23 mouse cellular contexts compared by ENCODE assay signal in the genomic region with DNA sequence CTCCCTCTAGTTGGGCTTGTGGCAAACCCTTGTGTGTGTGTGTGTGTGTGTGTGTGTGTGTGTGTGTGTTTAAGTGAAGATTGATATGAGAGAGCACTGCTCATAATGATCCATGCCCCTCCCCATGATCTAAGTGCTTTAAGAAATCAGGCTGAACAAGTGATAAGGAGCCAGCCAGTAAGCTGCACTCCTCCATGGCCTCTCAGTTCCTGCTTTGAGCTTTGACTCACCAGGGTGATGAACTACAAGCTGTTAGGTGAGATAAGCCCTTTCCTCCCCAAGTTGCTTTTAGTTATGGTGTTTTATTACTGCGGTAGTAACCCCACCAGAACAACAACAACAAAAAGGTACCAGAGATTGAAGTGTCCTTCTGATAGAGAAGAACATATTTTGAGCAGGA. TPM values are rescaled to one million over a fixed set of nuclear protein-coding genes. Genes with fewer than 3 reads are reported as not detected.
DNase-seq lines count a peak whose midpoint lies in the region; ATAC-seq and TF ChIP-seq lines count a peak whose summit lies in the region.
"Had no signal": no experiment of that assay in that cellular context is flagged by ENCODE, and none has a peak within 500 bp of the region (broad histone marks: within the 10 kb centered on the region; RNA-seq: fewer than 3 reads in every experiment).

No protein-coding gene starts in this region.

- no peak overlapping the region for H3K4me2 ChIP-seq in intestine, embryonic 15.5 days (replicated peaks)
- H3K4me2 ChIP-seq in intestine, postnatal 0 days (replicated peaks; ENCODE audit: low read depth): no peak overlapping the region
- H3K4me2 ChIP-seq in intestine, embryonic 16.5 days (ENCODE audit: low read depth, low read length): no peak overlapping the region
- peak overlapping the region; percentile 14; the same call in 1 of the 2 replicates for H3K4me2 ChIP-seq in liver, embryonic 16.5 days (ENCODE audit: low read depth, low read length)
- no peak overlapping the region for H3K4me2 ChIP-seq in stomach, postnatal 0 days (replicated peaks; ENCODE audit: low read depth)
- H3K4me2 ChIP-seq in forebrain, embryonic 16.5 days (ENCODE audit: low read length): no peak overlapping the region
- H3K4me2 ChIP-seq: embryonic facial prominence, embryonic 12.5 days; heart, embryonic 12.5 days; hindbrain, embryonic 13.5 days; neural tube, embryonic 15.5 days had no signal

- no peak for TF ChIP-seq EP300 in stomach, postnatal 0 days (optimal IDR thresholded peaks at IDR 0.05)

- H3K9me3 ChIP-seq in intestine, embryonic 15.5 days: no peaks in the 10 kb centered on the region
- H3K9me3 ChIP-seq in intestine, postnatal 0 days (ENCODE audit: control insufficient read depth): no peaks in the 10 kb centered on the region
- H3K9me3 ChIP-seq in intestine, embryonic 16.5 days (ENCODE audit: control insufficient read depth, low read length): no peaks in the 10 kb centered on the region
- H3K9me3 ChIP-seq in liver, embryonic 16.5 days (replicated peaks; ENCODE audit: control insufficient read depth, low read length): no peaks in the 10 kb centered on the region
- no peaks in the 10 kb centered on the region for H3K9me3 ChIP-seq in stomach, postnatal 0 days (ENCODE audit: control insufficient read depth, low read length)
- H3K9me3 ChIP-seq in forebrain, embryonic 16.5 days (ENCODE audit: control insufficient read depth, low read length): no peaks in the 10 kb centered on the region
- H3K9me3 ChIP-seq: embryonic facial prominence, embryonic 12.5 days; hindbrain, embryonic 13.5 days had no signal

- no peaks in the 10 kb centered on the region for H3K4me1 ChIP-seq in intestine, embryonic 15.5 days (replicated peaks)
- H3K4me1 ChIP-seq in intestine, postnatal 0 days (replicated peaks; ENCODE audit: control insufficient read depth, insufficient read depth, low read length): no peaks in the 10 kb centered on the region
- H3K4me1 ChIP-seq in intestine, embryonic 16.5 days (ENCODE audit: control insufficient read depth, insufficient read depth, low read length): no peaks in the 10 kb centered on the region
- H3K4me1 ChIP-seq in liver, embryonic 16.5 days (ENCODE audit: control insufficient read depth, low read depth, low read length): peaks cover 9% of the 10 kb centered on the region
- H3K4me1 ChIP-seq in stomach, postnatal 0 days (replicated peaks; ENCODE audit: control insufficient read depth, insufficient read depth): no peaks in the 10 kb centered on the region
- no peaks in the 10 kb centered on the region for H3K4me1 ChIP-seq in forebrain, embryonic 16.5 days (replicated peaks; ENCODE audit: control insufficient read depth, insufficient read depth, low read length)
- H3K4me1 ChIP-seq: embryonic facial prominence, embryonic 12.5 days; hindbrain, embryonic 13.5 days; neural tube, embryonic 15.5 days had no signal

- H3K27me3 ChIP-seq in intestine, embryonic 15.5 days (replicated peaks): no peaks in the 10 kb centered on the region
- no peaks in the 10 kb centered on the region for H3K27me3 ChIP-seq in intestine, postnatal 0 days (replicated peaks; ENCODE audit: control insufficient read depth, insufficient read depth, low read length)
- H3K27me3 ChIP-seq in intestine, embryonic 16.5 days (replicated peaks; ENCODE audit: control insufficient read depth, insufficient read depth, low read length): no peaks in the 10 kb centered on the region
- no peaks in the 10 kb centered on the region for H3K27me3 ChIP-seq in liver, embryonic 16.5 days (ENCODE audit: control insufficient read depth, insufficient read depth, low read depth, low read length)
- H3K27me3 ChIP-seq in stomach, postnatal 0 days (ENCODE audit: control insufficient read depth, insufficient read depth, low read length): no peaks in the 10 kb centered on the region
- no peaks in the 10 kb centered on the region for H3K27me3 ChIP-seq in forebrain, embryonic 16.5 days (replicated peaks; ENCODE audit: control insufficient read depth, insufficient read depth, low read length)
- H3K27me3 ChIP-seq: embryonic facial prominence, embryonic 12.5 days; heart, embryonic 12.5 days; hindbrain, embryonic 13.5 days; neural tube, embryonic 15.5 days had no signal

- peak; percentile 77; the same call in 1 of the 2 replicates for ATAC-seq in intestine, embryonic 15.5 days
- ATAC-seq in intestine, postnatal 0 days: no peak
- peak; percentile 85 for ATAC-seq in intestine, embryonic 16.5 days
- peak; percentile 94 for ATAC-seq in liver, embryonic 16.5 days (ENCODE audit: low read depth)
- peak; percentile 76 for ATAC-seq in stomach, postnatal 0 days (ENCODE audit: low FRiP score, low TSS enrichment)
- ATAC-seq in forebrain, embryonic 16.5 days: no peak
- ATAC-seq: inflammation-experienced regulatory T-cells, adult 6 months; lung, postnatal 0 days; midbrain, embryonic 16.5 days had no signal

- H3K4me3 ChIP-seq in intestine, embryonic 15.5 days (replicated peaks): no peak overlapping the region
- no peak overlapping the region for H3K4me3 ChIP-seq in intestine, postnatal 0 days (ENCODE audit: low read depth, low read length)
- no peak overlapping the region for H3K4me3 ChIP-seq in intestine, embryonic 16.5 days (ENCODE audit: low read length)
- H3K4me3 ChIP-seq in liver, embryonic 16.5 days (ENCODE audit: low read depth, low read length): no peak overlapping the region
- no peak overlapping the region for H3K4me3 ChIP-seq in stomach, postnatal 0 days (ENCODE audit: low read depth, low read length)
- H3K4me3 ChIP-seq in forebrain, embryonic 16.5 days (replicated peaks; ENCODE audit: low read length): no peak overlapping the region
- H3K4me3 ChIP-seq: embryonic facial prominence, embryonic 12.5 days; heart, embryonic 12.5 days; hindbrain, embryonic 13.5 days; neural tube, embryonic 15.5 days had no signal

- H3K27ac ChIP-seq in intestine, embryonic 15.5 days: no peak overlapping the region
- H3K27ac ChIP-seq in intestine, postnatal 0 days (ENCODE audit: low read depth, low read length): no peak overlapping the region
- no peak overlapping the region for H3K27ac ChIP-seq in intestine, embryonic 16.5 days (ENCODE audit: low read length)
- H3K27ac ChIP-seq in liver, embryonic 16.5 days (ENCODE audit: low read length): no peak overlapping the region; the same call in 1 of the 2 replicates
- H3K27ac ChIP-seq in stomach, postnatal 0 days (replicated peaks): no peak overlapping the region
- H3K27ac ChIP-seq in forebrain, embryonic 16.5 days (ENCODE audit: low read length): no peak overlapping the region
- H3K27ac ChIP-seq: embryonic facial prominence, embryonic 12.5 days; hindbrain, embryonic 13.5 days; kidney, postnatal 0 days; neural tube, embryonic 15.5 days had no signal

- 78% methylated on average over 1 of the region's 1 CpGs for WGBS in intestine, embryonic 15.5 days
- WGBS in intestine, postnatal 0 days: 61% methylated on average over 1 of the region's 1 CpGs
- 73% methylated on average over 1 of the region's 1 CpGs for WGBS in intestine, embryonic 16.5 days
- WGBS in liver, embryonic 16.5 days (ENCODE audit: insufficient replicate concordance): 14% methylated on average over 1 of the region's 1 CpGs
- WGBS in stomach, postnatal 0 days: 73% methylated on average over 1 of the region's 1 CpGs
- WGBS in forebrain, embryonic 16.5 days: 93% methylated on average over 1 of the region's 1 CpGs

- 0 out of 2 replicates have a peak, but pooled peaks cover 6% of the 10 kb centered on the region for H3K36me3 ChIP-seq in intestine, embryonic 15.5 days
- peaks cover 6% of the 10 kb centered on the region; the same call in 1 of the 2 replicates for H3K36me3 ChIP-seq in intestine, postnatal 0 days (ENCODE audit: control insufficient read depth, insufficient read depth)
- H3K36me3 ChIP-seq in intestine, embryonic 16.5 days (ENCODE audit: control insufficient read depth, insufficient read depth, low read length): peaks cover 9% of the 10 kb centered on the region
- peaks cover 6% of the 10 kb centered on the region for H3K36me3 ChIP-seq in liver, embryonic 16.5 days (ENCODE audit: control insufficient read depth, insufficient read depth)
- H3K36me3 ChIP-seq in stomach, postnatal 0 days (ENCODE audit: control insufficient read depth, insufficient read depth, low read length): no peaks in the 10 kb centered on the region
- H3K36me3 ChIP-seq in forebrain, embryonic 16.5 days (ENCODE audit: control insufficient read depth, insufficient read depth): peaks cover 10% of the 10 kb centered on the region

- TF ChIP-seq CTCF in intestine, postnatal 0 days (IDR thresholded peaks at IDR 0.05; ENCODE audit: low read depth): no peak
- no peak for TF ChIP-seq CTCF in stomach, postnatal 0 days (IDR thresholded peaks at IDR 0.05; ENCODE audit: low read depth)

- no peak overlapping the region for H3K9ac ChIP-seq in intestine, embryonic 15.5 days
- H3K9ac ChIP-seq in intestine, postnatal 0 days (ENCODE audit: low read depth, low read length): no peak overlapping the region
- no peak overlapping the region for H3K9ac ChIP-seq in intestine, embryonic 16.5 days (ENCODE audit: low read depth, low read length)
- no peak overlapping the region for H3K9ac ChIP-seq in liver, embryonic 16.5 days (ENCODE audit: low read depth, low read length)
- no peak overlapping the region for H3K9ac ChIP-seq in stomach, postnatal 0 days (ENCODE audit: low read length)
- H3K9ac ChIP-seq in forebrain, embryonic 16.5 days (replicated peaks; ENCODE audit: low read depth, low read length): no peak overlapping the region
- H3K9ac ChIP-seq: embryonic facial prominence, embryonic 12.5 days; heart, embryonic 12.5 days; hindbrain, embryonic 13.5 days; neural tube, embryonic 15.5 days had no signal

- no peak for DNase-seq in stomach, postnatal 0 days (ENCODE audit: low spot score)
- no peak for DNase-seq in thymus, postnatal 25 days
- no peak for DNase-seq in lung, adult 18-20 months
- DNase-seq: adrenal gland, postnatal 14 days; cerebellum, adult 2 months; cerebellum, postnatal 36 days; gastrocnemius, postnatal 10 days; heart, postnatal 14 days; layer of hippocampus, postnatal 36 days; thymus, adult 2 months had no signal

RNA-seq across cellular contexts. Expression of gene Zwint, which starts 21.9 kb away (rescaled TPM):
- 204 and 216 TPM in 2 replicates for polyA plus RNA-seq in intestine, embryonic 15.5 days (2015; fragmentation: Nextera tagmentation; extraction: Ambion mirVana)
- 90.9 and 104 TPM in 2 replicates for polyA plus RNA-seq in intestine, postnatal 0 days (2015; fragmentation: Nextera tagmentation; extraction: Ambion mirVana)
- 169 and 190 TPM in 2 replicates for polyA plus RNA-seq in intestine, embryonic 16.5 days (2015; fragmentation: Nextera tagmentation; extraction: Ambion mirVana)
- polyA plus RNA-seq in liver, embryonic 16.5 days (2015; fragmentation: Nextera tagmentation; extraction: Ambion mirVana): 129 and 141 TPM in 2 replicates
- polyA plus RNA-seq in stomach, postnatal 0 days (2015; fragmentation: Nextera tagmentation; extraction: Ambion mirVana): 94.5 and 95.2 TPM in 2 replicates
- polyA plus RNA-seq in forebrain, embryonic 16.5 days (2015; fragmentation: Nextera tagmentation; extraction: Ambion mirVana): 525 and 618 TPM in 2 replicates

Comparison
In these comparisons a context has a peak if more than half of its experiments do, and no peak if none do; other contexts are left out.
1. ATAC-seq: peak in intestine, embryonic 15.5 days (single experiment), intestine, embryonic 16.5 days (single experiment), liver, embryonic 16.5 days (single experiment) and stomach, postnatal 0 days (single experiment); none in intestine, postnatal 0 days (single experiment) and forebrain, embryonic 16.5 days (single experiment).